Mouse (Mus musculus) cerebellum, adult 2 months (tissue): ENCODE data around the gene Pfn1.

ENCODE experiments used
- CTCF ChIP-seq: fragments of 200-500 bp; IDR thresholded peaks from 2 replicates; pipeline ENCODE4 v1.5.1; 2011; ENCODE audit warnings: low read depth, mild to moderate bottlenecking, control low read depth, low read length, moderate library complexity, borderline replicate concordance; ENCODE audit not compliant: insufficient read depth
- POLR2A ChIP-seq: fragments of 200-500 bp; IDR thresholded peaks from 2 replicates; pipeline ENCODE4 v1.6.1; 2011; ENCODE audit warnings: low read length, control low read depth, borderline replicate concordance; ENCODE audit not compliant: insufficient read depth

- peak; percentile 9; the same call in 1 of the 2 replicates for TF ChIP-seq CTCF
- TF ChIP-seq POLR2A: no peak
Measured at GRCm38 (mm10) chr11:70610752-70611151, 43.7 kb downstream of the Pfn1 start.
